Mouse (Mus musculus): ENCODE measurements around the gene Eme2. TPM values are rescaled to one million over a fixed set of nuclear protein-coding genes. Genes with fewer than 3 reads are reported as not detected.

The Eme2 gene
- polyA plus RNA-seq, 1 experiment from 2014 or later, result 38.5 TPM

- ATAC-seq (ENCODE audit: low FRiP score, low TSS enrichment), result no peak
- WGBS, result 80% methylated on average over 4 of the region's 4 CpGs
- Histone ChIP-seq H3K9ac (replicated peaks; ENCODE audit: low read length) (no peak overlapping the region; the same call in 1 of the 2 replicates), H3K9me3 (ENCODE audit: low read length) (no peaks in the 10 kb centered on the region), H3K27ac (ENCODE audit: low read length) (no peak overlapping the region), H3K4me1 (ENCODE audit: insufficient read depth, low read length) (peaks cover 30% of the 10 kb centered on the region), H3K4me3 (ENCODE audit: low read length) (no peak overlapping the region), H3K27me3 (ENCODE audit: insufficient read depth, low read length) (no peaks in the 10 kb centered on the region), H3K4me2 (replicated peaks; ENCODE audit: low read depth, low read length) (no peak overlapping the region), H3K36me3 (ENCODE audit: insufficient read depth, low read length) (peaks cover 63% of the 10 kb centered on the region)
Measured at GRCm38 (mm10) chr17:24898041-24898854, 3.4 kb upstream of the Eme2 start.

DNA sequence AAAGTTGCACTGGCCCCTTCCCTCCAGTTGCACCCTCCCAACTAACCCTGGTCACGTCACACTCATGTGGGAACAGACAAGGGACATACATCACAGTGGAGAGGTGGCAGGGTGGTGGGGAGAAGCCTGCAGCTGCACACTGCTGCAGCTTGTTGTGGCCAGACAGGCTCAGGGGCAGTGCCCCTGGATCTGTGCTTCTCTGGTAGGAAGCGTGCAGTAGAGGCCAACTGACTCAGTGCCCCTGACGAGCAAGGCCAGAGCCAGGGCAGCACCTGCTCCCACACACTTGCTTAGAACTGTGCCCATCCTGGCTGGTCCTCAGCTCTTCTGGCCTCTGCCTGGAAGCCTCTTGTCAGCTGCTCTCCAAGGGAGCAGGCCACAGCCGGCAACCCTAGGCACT, 2.7 kb upstream of the Eme2 start:
- Histone ChIP-seq H3K4me1 (ENCODE audit: insufficient read depth, low read length) (peaks cover 30% of the 10 kb centered on the region), H3K36me3 (ENCODE audit: insufficient read depth, low read length) (peaks cover 63% of the 10 kb centered on the region), H3K9me3 (ENCODE audit: low read length) (no peaks in the 10 kb centered on the region), H3K27me3 (ENCODE audit: insufficient read depth, low read length) (no peaks in the 10 kb centered on the region), H3K4me2 (replicated peaks; ENCODE audit: low read depth, low read length) (peak overlapping the region; percentile 99; the same call in 1 of the 2 replicates), H3K27ac (ENCODE audit: low read length) (no peak overlapping the region), H3K9ac (replicated peaks; ENCODE audit: low read length) (no peak overlapping the region; the same call in 1 of the 2 replicates), H3K4me3 (ENCODE audit: low read length) (no peak overlapping the region)
- WGBS, result 69% methylated on average over 4 of the region's 4 CpGs
- ATAC-seq (ENCODE audit: low FRiP score, low TSS enrichment), result no peak

GRCm38 (mm10) chr17:24896993-24897269, 2.0 kb upstream of the Eme2 start:
- no peak for ATAC-seq (ENCODE audit: low FRiP score, low TSS enrichment)
- peak overlapping the region; percentile 80 for H3K4me3 ChIP-seq (ENCODE audit: low read length)
- H3K4me1 ChIP-seq (ENCODE audit: insufficient read depth, low read length), result peaks cover 30% of the 10 kb centered on the region
- peak overlapping the region; percentile 99 for H3K4me2 ChIP-seq (replicated peaks; ENCODE audit: low read depth, low read length)
- no peaks in the 10 kb centered on the region for H3K27me3 ChIP-seq (ENCODE audit: insufficient read depth, low read length)
- H3K27ac ChIP-seq (ENCODE audit: low read length), result peak overlapping the region; percentile 78; the same call in 1 of the 2 replicates
- H3K9me3 ChIP-seq (ENCODE audit: low read length), result no peaks in the 10 kb centered on the region
- peaks cover 63% of the 10 kb centered on the region for H3K36me3 ChIP-seq (ENCODE audit: insufficient read depth, low read length)
- peak overlapping the region; percentile 91 for H3K9ac ChIP-seq (replicated peaks; ENCODE audit: low read length)
- WGBS, result 31% methylated on average over 11 of the region's 11 CpGs

GRCm38 (mm10) chr17:24896241-24896992, 1.5 kb upstream of the Eme2 start, which contains the start of gene Nme3:
TSS of gene Nme3 (plus strand) at chr17:24896500.
- H3K27me3 ChIP-seq (ENCODE audit: insufficient read depth, low read length), result no peaks in the 10 kb centered on the region
- peak within 1 kb of the TSS; percentile 78 for H3K27ac ChIP-seq (ENCODE audit: low read length)
- peak; percentile 80 for ATAC-seq (ENCODE audit: low FRiP score, low TSS enrichment)
- peak within 1 kb of the TSS; percentile 91 for H3K9ac ChIP-seq (replicated peaks; ENCODE audit: low read length)
- H3K36me3 ChIP-seq (ENCODE audit: insufficient read depth, low read length), result peaks cover 61% of the 10 kb centered on the region
- peaks cover 30% of the 10 kb centered on the region for H3K4me1 ChIP-seq (ENCODE audit: insufficient read depth, low read length)
- under 1% methylated on average over 50 of the region's 50 CpGs for WGBS
- peak within 1 kb of the TSS; percentile 80 for H3K4me3 ChIP-seq (ENCODE audit: low read length)
- H3K4me2 ChIP-seq (replicated peaks; ENCODE audit: low read depth, low read length), result peak within 1 kb of the TSS; percentile 99
- no peaks in the 10 kb centered on the region for H3K9me3 ChIP-seq (ENCODE audit: low read length)

DNA sequence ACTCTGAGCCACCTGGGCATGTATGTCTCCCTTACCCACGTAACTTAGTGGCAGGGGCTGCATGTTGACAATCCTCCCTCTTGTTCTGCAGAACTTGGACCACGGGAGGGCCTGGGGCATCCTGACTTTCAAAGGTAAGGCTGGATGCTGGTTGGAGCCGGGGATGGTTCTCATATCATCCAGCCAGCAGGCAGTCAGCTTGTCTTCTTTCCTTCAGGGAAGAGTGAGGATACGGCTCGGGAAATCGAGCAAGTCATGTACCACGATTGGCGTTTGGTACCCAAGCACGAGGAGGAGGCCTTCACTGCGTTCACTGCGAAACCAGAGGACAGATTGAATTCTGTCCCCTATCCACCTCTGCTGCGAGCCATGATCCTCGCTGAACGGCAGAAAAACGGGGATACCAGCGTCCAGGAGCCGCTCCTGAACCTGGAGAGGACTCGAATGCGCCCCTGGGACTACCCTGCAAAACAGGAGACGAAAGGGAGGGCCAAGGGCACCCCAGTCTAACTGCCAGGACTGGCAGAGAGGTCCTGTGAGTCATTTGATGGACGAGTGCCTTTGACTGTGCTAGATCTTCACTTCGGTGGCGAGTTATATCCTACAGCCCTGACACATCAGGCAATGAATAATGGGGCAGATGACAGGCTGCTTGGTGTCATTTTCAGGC, 819 bp upstream of the Eme2 start:
- no peak for ATAC-seq (ENCODE audit: low FRiP score, low TSS enrichment)
- Histone ChIP-seq H3K27ac (ENCODE audit: low read length) (peak overlapping the region; percentile 78), H3K9me3 (ENCODE audit: low read length) (no peaks in the 10 kb centered on the region), H3K36me3 (ENCODE audit: insufficient read depth, low read length) (peaks cover 61% of the 10 kb centered on the region), H3K4me1 (ENCODE audit: insufficient read depth, low read length) (peaks cover 30% of the 10 kb centered on the region), H3K27me3 (ENCODE audit: insufficient read depth, low read length) (no peaks in the 10 kb centered on the region), H3K4me2 (replicated peaks; ENCODE audit: low read depth, low read length) (peak overlapping the region; percentile 99), H3K4me3 (ENCODE audit: low read length) (peak overlapping the region; percentile 80), H3K9ac (replicated peaks; ENCODE audit: low read length) (peak overlapping the region; percentile 91)
- WGBS, result 8% methylated on average over 23 of the region's 23 CpGs

- Histone ChIP-seq H3K4me1 (ENCODE audit: insufficient read depth, low read length) (peaks cover 30% of the 10 kb centered on the region), H3K9ac (replicated peaks; ENCODE audit: low read length) (peak overlapping the region; percentile 91), H3K4me2 (replicated peaks; ENCODE audit: low read depth, low read length) (peak overlapping the region; percentile 99), H3K36me3 (ENCODE audit: insufficient read depth, low read length) (peaks cover 53% of the 10 kb centered on the region), H3K9me3 (ENCODE audit: low read length) (no peaks in the 10 kb centered on the region), H3K27ac (ENCODE audit: low read length) (peak overlapping the region; percentile 65), H3K27me3 (ENCODE audit: insufficient read depth, low read length) (no peaks in the 10 kb centered on the region), H3K4me3 (ENCODE audit: low read length) (peak overlapping the region; percentile 80)
- WGBS, result 9% methylated on average over 31 of the region's 31 CpGs
- ATAC-seq (ENCODE audit: low FRiP score, low TSS enrichment), result 0 out of 2 replicates have a peak, but pooled peaks have one; percentile 9
Measured at GRCm38 (mm10) chr17:24894061-24894994, 559 bp downstream of the Eme2 start.

GRCm38 (mm10) chr17:24893276-24893675, 1.6 kb downstream of the Eme2 start:
- Histone ChIP-seq H3K4me1 (ENCODE audit: insufficient read depth, low read length) (peaks cover 30% of the 10 kb centered on the region), H3K9ac (replicated peaks; ENCODE audit: low read length) (no peak overlapping the region), H3K9me3 (ENCODE audit: low read length) (no peaks in the 10 kb centered on the region), H3K27ac (ENCODE audit: low read length) (no peak overlapping the region), H3K4me2 (replicated peaks; ENCODE audit: low read depth, low read length) (no peak overlapping the region), H3K27me3 (ENCODE audit: insufficient read depth, low read length) (no peaks in the 10 kb centered on the region), H3K4me3 (ENCODE audit: low read length) (no peak overlapping the region), H3K36me3 (ENCODE audit: insufficient read depth, low read length) (peaks cover 42% of the 10 kb centered on the region)
- no peak for ATAC-seq (ENCODE audit: low FRiP score, low TSS enrichment)
- 97% methylated on average over 2 of the region's 2 CpGs for WGBS

GRCm38 (mm10) chr17:24892785-24893184, 2.1 kb downstream of the Eme2 start:
- Histone ChIP-seq H3K4me1 (ENCODE audit: insufficient read depth, low read length) (peaks cover 30% of the 10 kb centered on the region), H3K27me3 (ENCODE audit: insufficient read depth, low read length) (no peaks in the 10 kb centered on the region), H3K36me3 (ENCODE audit: insufficient read depth, low read length) (peaks cover 37% of the 10 kb centered on the region), H3K9me3 (ENCODE audit: low read length) (no peaks in the 10 kb centered on the region), H3K4me2 (replicated peaks; ENCODE audit: low read depth, low read length) (no peak overlapping the region), H3K9ac (replicated peaks; ENCODE audit: low read length) (no peak overlapping the region), H3K27ac (ENCODE audit: low read length) (no peak overlapping the region), H3K4me3 (ENCODE audit: low read length) (no peak overlapping the region)
- no peak for ATAC-seq (ENCODE audit: low FRiP score, low TSS enrichment)
- WGBS, result 94% methylated on average over 12 of the region's 12 CpGs

- Histone ChIP-seq H3K4me2 (replicated peaks; ENCODE audit: low read depth, low read length) (no peak overlapping the region), H3K9me3 (ENCODE audit: low read length) (no peaks in the 10 kb centered on the region), H3K27me3 (ENCODE audit: insufficient read depth, low read length) (no peaks in the 10 kb centered on the region), H3K9ac (replicated peaks; ENCODE audit: low read length) (no peak overlapping the region), H3K4me1 (ENCODE audit: insufficient read depth, low read length) (peaks cover 27% of the 10 kb centered on the region), H3K36me3 (ENCODE audit: insufficient read depth, low read length) (peaks cover 35% of the 10 kb centered on the region), H3K4me3 (ENCODE audit: low read length) (no peak overlapping the region), H3K27ac (ENCODE audit: low read length) (no peak overlapping the region)
- ATAC-seq (ENCODE audit: low FRiP score, low TSS enrichment), result no peak
- WGBS, result 89% methylated on average over 13 of the region's 13 CpGs
Measured at GRCm38 (mm10) chr17:24891321-24891720, 3.6 kb downstream of the Eme2 start.
